Comparison of ENCODE assay signal across 22 mouse cellular contexts in the genomic region with DNA sequence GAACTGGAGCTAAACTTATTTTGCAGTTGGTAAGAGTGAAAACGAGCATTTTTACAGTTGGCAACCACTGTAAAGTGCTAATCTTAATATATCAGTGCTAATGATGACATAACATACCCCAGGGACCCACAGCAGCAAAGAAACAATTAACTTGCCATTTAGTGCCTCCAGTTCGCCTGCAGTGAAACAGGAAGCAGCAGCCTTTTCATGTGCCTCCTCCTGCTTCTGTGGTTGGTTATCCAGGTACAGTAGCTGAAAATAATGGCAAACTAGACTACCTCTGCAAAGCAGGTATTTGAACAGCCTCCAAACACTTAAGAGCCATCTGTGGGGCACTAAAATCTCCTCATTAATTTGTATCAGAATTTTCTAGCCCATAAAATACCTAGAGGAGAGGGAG.
"Had no signal": no experiment of that assay in that cellular context is flagged by ENCODE, and none has a peak within 500 bp of the region (broad histone marks: within the 10 kb centered on the region; RNA-seq: fewer than 3 reads in every experiment).

No protein-coding gene starts in this region.

- H3K4me3 ChIP-seq: intestine, embryonic 15.5 days; kidney, embryonic 15.5 days; limb, embryonic 15.5 days; midbrain, embryonic 10.5 days; midbrain, embryonic 13.5 days; myocyte; stomach, embryonic 15.5 days had no signal

- DNase-seq: kidney, adult 11 months; kidney, adult 8-10 months; kidney, postnatal 10 days; kidney, postnatal 36 days; left cerebral cortex, postnatal 4 days; liver, postnatal 0 days; lung, embryonic 14.5 days; retina, postnatal 1 day; right cerebral cortex, postnatal 25 days; spleen, adult 18-20 months; thymus, postnatal 25 days had no signal

- H3K36me3 ChIP-seq: intestine, embryonic 15.5 days; kidney, embryonic 15.5 days; limb, embryonic 15.5 days; midbrain, embryonic 10.5 days; midbrain, embryonic 13.5 days; stomach, embryonic 15.5 days had no signal

- H3K27ac ChIP-seq: intestine, embryonic 15.5 days; kidney, embryonic 15.5 days; limb, embryonic 15.5 days; liver, embryonic 14.5 days; macrophage; midbrain, embryonic 10.5 days; midbrain, embryonic 13.5 days; stomach, embryonic 15.5 days had no signal

- H3K9ac ChIP-seq: intestine, embryonic 15.5 days; kidney, embryonic 15.5 days; limb, embryonic 15.5 days; liver, embryonic 14.5 days; liver, postnatal 0 days; lung, embryonic 14.5 days; midbrain, embryonic 13.5 days; stomach, embryonic 15.5 days had no signal

- H3K4me1 ChIP-seq: intestine, embryonic 15.5 days; kidney, embryonic 15.5 days; limb, embryonic 15.5 days; midbrain, embryonic 10.5 days; midbrain, embryonic 13.5 days; stomach, embryonic 15.5 days had no signal

- H3K9me3 ChIP-seq: intestine, embryonic 15.5 days; kidney, embryonic 15.5 days; limb, embryonic 15.5 days; midbrain, embryonic 10.5 days; midbrain, embryonic 13.5 days; stomach, embryonic 15.5 days had no signal

- H3K4me2 ChIP-seq: intestine, embryonic 15.5 days; kidney, embryonic 15.5 days; limb, embryonic 15.5 days; liver, embryonic 11.5 days; lung, embryonic 14.5 days; midbrain, embryonic 13.5 days; stomach, embryonic 15.5 days had no signal

- H3K27me3 ChIP-seq: intestine, embryonic 15.5 days; kidney, embryonic 15.5 days; limb, embryonic 15.5 days; midbrain, embryonic 13.5 days; stomach, embryonic 15.5 days had no signal

- ATAC-seq: intestine, embryonic 15.5 days; liver, postnatal 0 days; lung, postnatal 0 days; midbrain, embryonic 13.5 days had no signal
